Mouse (Mus musculus): ENCODE data around the gene Utrn. TPM values are rescaled to one million over a fixed set of nuclear protein-coding genes. Genes with fewer than 3 reads are reported as not detected.

Gene Utrn
- total and polyA plus RNA-seq, 2 experiments from 2014 or later: 24.6 to 25.0 TPM

GRCm38 (mm10) chr10:12887792-12888191, 18.6 kb upstream of the Utrn start:
- H3K9ac ChIP-seq (replicated peaks; ENCODE audit: low read length): no peak overlapping the region
- H3K27me3 ChIP-seq (ENCODE audit: insufficient read depth, low read length): no peaks in the 10 kb centered on the region
- no peaks in the 10 kb centered on the region for H3K9me3 ChIP-seq (ENCODE audit: low read length)
- H3K4me3 ChIP-seq (ENCODE audit: low read length): no peak overlapping the region
- H3K4me2 ChIP-seq (ENCODE audit: low read depth, low read length): no peak overlapping the region
- no peak overlapping the region for H3K27ac ChIP-seq
- H3K4me1 ChIP-seq (ENCODE audit: insufficient read depth, low read length): no peaks in the 10 kb centered on the region
- H3K36me3 ChIP-seq (ENCODE audit: insufficient read depth, low read length): no peaks in the 10 kb centered on the region
- TF ChIP-seq CTCF (IDR thresholded peaks at IDR 0.05; ENCODE audit: low read depth): no peak
- ATAC-seq: no peak
- WGBS: 63% methylated on average over 2 of the region's 2 CpGs
- DNase-seq (ENCODE audit: low spot score): no peak

GRCm38 (mm10) chr10:12884308-12884948, 15.3 kb upstream of the Utrn start:
- no peak for TF ChIP-seq CTCF (IDR thresholded peaks at IDR 0.05; ENCODE audit: low read depth)
- H3K9me3 ChIP-seq (ENCODE audit: low read length): no peaks in the 10 kb centered on the region
- WGBS: 51% methylated on average over 8 of the region's 8 CpGs
- H3K9ac ChIP-seq (replicated peaks; ENCODE audit: low read length): no peak overlapping the region
- no peaks in the 10 kb centered on the region for H3K4me1 ChIP-seq (ENCODE audit: insufficient read depth, low read length)
- no peak for DNase-seq (ENCODE audit: low spot score)
- H3K27ac ChIP-seq: no peak overlapping the region
- H3K27me3 ChIP-seq (ENCODE audit: insufficient read depth, low read length): no peaks in the 10 kb centered on the region
- no peak for ATAC-seq
- no peak overlapping the region for H3K4me3 ChIP-seq (ENCODE audit: low read length)
- H3K4me2 ChIP-seq (ENCODE audit: low read depth, low read length): no peak overlapping the region
- no peaks in the 10 kb centered on the region for H3K36me3 ChIP-seq (ENCODE audit: insufficient read depth, low read length)

GRCm38 (mm10) chr10:12881911-12882310, 12.7 kb upstream of the Utrn start:
- 75% methylated on average over 4 of the region's 4 CpGs for WGBS
- no peak for DNase-seq (ENCODE audit: low spot score)
- no peak overlapping the region for H3K4me3 ChIP-seq (ENCODE audit: low read length)
- no peaks in the 10 kb centered on the region for H3K9me3 ChIP-seq (ENCODE audit: low read length)
- H3K4me1 ChIP-seq (ENCODE audit: insufficient read depth, low read length): no peaks in the 10 kb centered on the region
- H3K27me3 ChIP-seq (ENCODE audit: insufficient read depth, low read length): no peaks in the 10 kb centered on the region
- no peak overlapping the region for H3K9ac ChIP-seq (replicated peaks; ENCODE audit: low read length)
- no peak overlapping the region for H3K4me2 ChIP-seq (ENCODE audit: low read depth, low read length)
- no peak for TF ChIP-seq CTCF (IDR thresholded peaks at IDR 0.05; ENCODE audit: low read depth)
- no peak for ATAC-seq
- H3K36me3 ChIP-seq (ENCODE audit: insufficient read depth, low read length): no peaks in the 10 kb centered on the region
- H3K27ac ChIP-seq: no peak overlapping the region

DNA sequence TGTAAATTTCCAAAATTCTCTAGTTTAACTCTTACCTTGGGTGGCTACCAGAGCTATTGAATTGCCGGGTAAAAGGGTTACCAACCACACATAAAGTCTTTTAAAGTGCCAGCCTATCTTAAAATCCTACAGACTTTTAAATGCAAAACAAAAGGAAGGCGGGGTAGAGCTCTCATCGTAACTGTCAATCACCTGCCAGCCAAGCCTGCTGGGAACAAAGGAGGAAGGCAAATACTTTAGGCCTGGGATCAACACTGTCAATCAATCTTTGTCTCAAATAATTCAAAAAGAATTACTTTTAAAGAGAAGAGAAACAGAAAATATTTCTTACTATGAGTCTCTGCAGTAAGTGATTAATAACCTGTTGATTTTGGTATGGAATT, 10.1 kb upstream of the Utrn start:
- Histone ChIP-seq H3K36me3 (ENCODE audit: insufficient read depth, low read length) (no peaks in the 10 kb centered on the region), H3K27ac (no peak overlapping the region), H3K4me1 (ENCODE audit: insufficient read depth, low read length) (no peaks in the 10 kb centered on the region), H3K9me3 (ENCODE audit: low read length) (no peaks in the 10 kb centered on the region), H3K4me3 (ENCODE audit: low read length) (no peak overlapping the region), H3K4me2 (ENCODE audit: low read depth, low read length) (no peak overlapping the region), H3K27me3 (ENCODE audit: insufficient read depth, low read length) (no peaks in the 10 kb centered on the region), H3K9ac (replicated peaks; ENCODE audit: low read length) (no peak overlapping the region)
- DNase-seq (ENCODE audit: low spot score) (no peak), ATAC-seq (no peak)
- 17% methylated on average over 3 of the region's 3 CpGs for WGBS
- TF ChIP-seq CTCF (IDR thresholded peaks at IDR 0.05; ENCODE audit: low read depth): no peak

- Histone ChIP-seq H3K4me1 (ENCODE audit: insufficient read depth, low read length) (no peaks in the 10 kb centered on the region), H3K4me3 (ENCODE audit: low read length) (no peak overlapping the region), H3K9me3 (ENCODE audit: low read length) (no peaks in the 10 kb centered on the region), H3K27me3 (ENCODE audit: insufficient read depth, low read length) (no peaks in the 10 kb centered on the region), H3K36me3 (ENCODE audit: insufficient read depth, low read length) (no peaks in the 10 kb centered on the region), H3K4me2 (ENCODE audit: low read depth, low read length) (0 out of 2 replicates have a peak overlapping the region, but pooled peaks have one; percentile 4), H3K9ac (replicated peaks; ENCODE audit: low read length) (no peak overlapping the region), H3K27ac (no peak overlapping the region)
- DNase-seq (ENCODE audit: low spot score) (no peak), ATAC-seq (peak; percentile 47)
- TF ChIP-seq CTCF (IDR thresholded peaks at IDR 0.05; ENCODE audit: low read depth): no peak
- 11% methylated on average over 14 of the region's 14 CpGs for WGBS
These were observed 9.6 kb upstream of the Utrn start for GRCm38 (mm10) chr10:12878661-12879312.

DNA sequence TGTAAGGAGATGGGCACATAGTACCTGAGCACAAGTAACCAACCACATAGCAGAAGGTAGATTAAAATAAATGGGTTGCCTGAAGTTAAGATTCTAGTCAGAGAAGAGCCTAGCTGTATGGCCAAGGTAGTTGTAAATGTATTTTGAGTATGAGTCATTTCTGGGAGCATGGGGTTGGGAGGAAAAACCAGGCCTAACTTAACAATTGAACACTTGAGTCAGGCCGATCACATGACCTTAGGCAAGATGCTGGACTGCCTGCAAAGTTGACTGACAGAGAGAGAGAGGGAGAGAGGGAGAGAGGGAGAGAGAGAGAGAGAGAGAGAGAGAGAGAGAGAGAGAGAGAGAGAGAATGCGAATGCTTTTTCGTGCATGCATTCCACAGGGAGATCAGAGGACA, 7.3 kb upstream of the Utrn start:
- DNase-seq (ENCODE audit: low spot score) (no peak), ATAC-seq (no peak)
- Histone ChIP-seq H3K4me3 (ENCODE audit: low read length) (no peak overlapping the region), H3K4me1 (ENCODE audit: insufficient read depth, low read length) (no peaks in the 10 kb centered on the region), H3K36me3 (ENCODE audit: insufficient read depth, low read length) (no peaks in the 10 kb centered on the region), H3K9ac (replicated peaks; ENCODE audit: low read length) (no peak overlapping the region), H3K4me2 (ENCODE audit: low read depth, low read length) (no peak overlapping the region), H3K9me3 (ENCODE audit: low read length) (no peaks in the 10 kb centered on the region), H3K27me3 (ENCODE audit: insufficient read depth, low read length) (no peaks in the 10 kb centered on the region), H3K27ac (no peak overlapping the region)
- TF ChIP-seq CTCF (IDR thresholded peaks at IDR 0.05; ENCODE audit: low read depth): no peak
- WGBS: 85% methylated on average over 3 of the region's 3 CpGs

DNA sequence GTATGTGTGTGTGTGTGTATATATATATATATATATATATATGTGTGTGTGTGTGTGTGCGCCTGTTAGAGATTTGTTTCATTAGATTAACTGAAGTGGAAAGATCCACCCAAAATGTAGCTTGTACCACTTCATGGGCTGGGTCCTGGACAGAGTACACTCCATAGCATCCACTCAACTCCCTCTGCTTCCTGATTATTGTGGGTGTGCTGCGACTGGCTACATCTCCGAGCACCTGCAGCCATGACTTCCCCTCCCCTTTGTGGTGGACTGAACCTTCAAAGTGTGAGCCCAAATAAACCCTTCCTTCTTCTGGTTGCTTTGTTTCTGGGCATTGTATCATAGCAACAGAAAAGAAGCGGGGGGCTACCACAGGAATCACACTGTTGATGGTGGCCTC, 6.2 kb upstream of the Utrn start:
- Histone ChIP-seq H3K9ac (replicated peaks; ENCODE audit: low read length) (no peak overlapping the region), H3K27ac (no peak overlapping the region), H3K9me3 (ENCODE audit: low read length) (no peaks in the 10 kb centered on the region), H3K4me3 (ENCODE audit: low read length) (no peak overlapping the region), H3K36me3 (ENCODE audit: insufficient read depth, low read length) (no peaks in the 10 kb centered on the region), H3K4me2 (ENCODE audit: low read depth, low read length) (no peak overlapping the region), H3K27me3 (ENCODE audit: insufficient read depth, low read length) (no peaks in the 10 kb centered on the region), H3K4me1 (ENCODE audit: insufficient read depth, low read length) (no peaks in the 10 kb centered on the region)
- no peak for TF ChIP-seq CTCF (IDR thresholded peaks at IDR 0.05; ENCODE audit: low read depth)
- no peak for ATAC-seq
- WGBS: 86% methylated on average over 4 of the region's 4 CpGs
- DNase-seq (ENCODE audit: low spot score): no peak
